Mouse (Mus musculus) G1E (cell line): ENCODE measurements around the gene En2.

Experiments
- CTCF ChIP-seq: IDR thresholded peaks from 2 replicates; pipeline ENCODE4 v1.5.1; 2012; ENCODE audit warnings: low read depth, low read length, inconsistent platforms, mixed read lengths
- GATA2 ChIP-seq: IDR thresholded peaks from 2 replicates; pipeline ENCODE4 v1.6.1; 2012; ENCODE audit warnings: low read depth, low read length, inconsistent platforms, borderline replicate concordance
- POLR2AphosphoS5 ChIP-seq: IDR thresholded peaks from 2 replicates; pipeline ENCODE4 v1.6.1; 2012; ENCODE audit warnings: low read depth, low read length, inconsistent platforms; ENCODE audit not compliant: insufficient replicate concordance

DNA sequence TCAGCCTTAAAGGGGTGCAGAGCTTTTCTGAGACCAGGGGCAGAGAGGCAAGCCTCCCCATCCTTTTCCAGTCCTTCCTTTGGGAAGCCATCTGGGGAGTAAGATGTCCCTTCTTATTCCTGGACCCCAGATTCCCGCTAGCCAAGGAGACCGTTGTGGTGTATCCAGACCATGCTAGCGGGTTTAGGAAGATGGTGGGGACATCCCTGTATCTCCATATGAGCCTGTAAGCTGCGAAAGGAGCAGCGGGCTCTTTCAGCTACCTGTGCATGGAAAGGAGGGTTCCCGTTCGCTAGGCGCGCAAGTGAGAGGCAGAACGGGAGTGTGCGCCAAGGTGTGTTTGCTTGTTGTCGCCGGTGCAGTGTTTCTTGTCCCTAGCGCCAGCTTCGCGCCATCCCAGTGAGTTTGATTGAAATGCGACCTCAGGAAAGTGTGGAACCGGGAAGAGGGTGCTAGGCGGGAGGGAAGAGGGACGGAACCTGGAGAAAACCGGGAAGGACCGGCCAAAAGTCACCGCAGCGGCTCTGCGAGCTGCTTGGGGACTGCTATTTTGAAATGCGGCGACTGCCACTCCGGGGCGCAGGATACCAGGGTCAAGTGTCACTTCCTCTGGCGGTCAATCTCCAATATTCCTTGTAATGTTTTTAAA lies 47.5 kb upstream of the En2 start:
- no peak for TF ChIP-seq CTCF
- no peak for TF ChIP-seq GATA2
- no peak for TF ChIP-seq POLR2AphosphoS5
